Mouse (Mus musculus): ENCODE data around the gene E2f6.

DNA sequence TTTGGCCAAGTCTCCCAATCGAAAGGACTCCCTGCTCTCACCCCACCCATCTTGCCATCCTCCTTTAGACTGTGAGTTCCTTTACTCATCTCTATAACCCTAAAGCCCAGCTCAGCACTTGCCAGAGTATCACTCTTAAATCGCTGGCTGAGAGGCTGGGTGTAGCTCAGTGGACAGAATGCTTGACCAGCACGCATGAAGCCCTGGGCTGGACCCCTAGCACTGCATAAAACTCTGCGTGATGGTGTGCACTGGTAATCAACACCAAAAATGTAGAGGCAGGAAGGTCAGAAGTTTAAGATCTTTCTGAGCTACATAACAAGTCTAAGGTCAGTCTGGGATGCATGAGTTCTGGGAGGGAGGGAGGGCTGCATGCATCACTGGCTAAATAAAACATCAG is 36.2 kb upstream of the E2f6 start:
- TF ChIP-seq TBP (IDR thresholded peaks at IDR 0.05; ENCODE audit: low read depth, low read length) (no peak), SIN3A (IDR thresholded peaks at IDR 0.05; ENCODE audit: low read length) (no peak)
